Mouse (Mus musculus): Measurements from ENCODE around the gene Smndc1.

DNA sequence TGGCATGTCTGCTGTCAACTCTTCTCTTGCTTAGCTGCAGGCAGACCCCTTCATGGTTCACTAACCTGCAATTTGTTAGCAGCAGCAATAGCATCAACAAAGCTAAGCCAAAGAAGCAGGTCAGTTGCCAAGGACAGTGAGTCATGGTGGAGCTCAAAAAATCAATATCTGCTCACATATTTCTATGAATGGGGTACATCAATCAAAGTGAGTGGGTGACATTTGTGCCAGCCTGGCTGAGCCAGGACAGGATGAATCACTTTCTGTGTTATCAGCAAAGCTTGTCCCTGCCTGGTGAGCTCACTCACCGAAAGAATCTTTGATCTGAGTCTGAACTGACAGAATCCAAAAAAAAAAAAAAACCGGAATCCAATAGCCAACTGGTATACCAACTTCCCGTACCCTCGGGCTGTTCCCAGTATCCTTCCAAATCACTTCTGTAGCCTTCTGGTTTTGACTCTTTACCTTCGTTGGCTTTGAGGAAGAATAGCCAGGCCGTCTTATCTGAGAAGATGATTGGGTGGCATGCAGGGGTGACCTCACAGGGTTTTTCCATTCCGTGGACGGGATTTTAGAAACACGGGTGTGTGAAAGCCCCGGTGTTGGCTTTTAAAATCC, 13.9 kb upstream of the Smndc1 start:
- TF ChIP-seq CTCF (conservative IDR thresholded peaks at IDR 0.05; ENCODE audit: low read length) (no peak), NANOG (IDR thresholded peaks at IDR 0.05; ENCODE audit: borderline replicate concordance, low read length) (no peak), POU5F1 (IDR thresholded peaks at IDR 0.05; ENCODE audit: borderline replicate concordance, low read length) (no peak)

Data from E14TG2a.4 (cell line).